Mouse (Mus musculus): ENCODE measurements around the gene Crat. TPM values are rescaled to one million over a fixed set of nuclear protein-coding genes. Genes with fewer than 3 reads are reported as not detected.

Gene Crat
- 10 to 100 TPM; 50.9 to 51.6 TPM for total RNA-seq (2021)
- long read RNA-seq, experiment 1, transcript Crat-201 (14 exons, 3,833 nt), result major isoform, 43 of 63 reads
- long read RNA-seq, experiment 1, partial matches to known transcripts, result 5 of 63 reads
- long read RNA-seq, experiment 1, other reads (novel, unspliced or antisense), result 15 of 63 reads
- long read RNA-seq, experiment 2, transcript Crat-201 (14 exons, 3,833 nt), result major isoform, 46 of 70 reads
- long read RNA-seq, experiment 2, partial matches to known transcripts, result 7 of 70 reads
- long read RNA-seq, experiment 2, other reads (novel, unspliced or antisense), result 17 of 70 reads

DNA sequence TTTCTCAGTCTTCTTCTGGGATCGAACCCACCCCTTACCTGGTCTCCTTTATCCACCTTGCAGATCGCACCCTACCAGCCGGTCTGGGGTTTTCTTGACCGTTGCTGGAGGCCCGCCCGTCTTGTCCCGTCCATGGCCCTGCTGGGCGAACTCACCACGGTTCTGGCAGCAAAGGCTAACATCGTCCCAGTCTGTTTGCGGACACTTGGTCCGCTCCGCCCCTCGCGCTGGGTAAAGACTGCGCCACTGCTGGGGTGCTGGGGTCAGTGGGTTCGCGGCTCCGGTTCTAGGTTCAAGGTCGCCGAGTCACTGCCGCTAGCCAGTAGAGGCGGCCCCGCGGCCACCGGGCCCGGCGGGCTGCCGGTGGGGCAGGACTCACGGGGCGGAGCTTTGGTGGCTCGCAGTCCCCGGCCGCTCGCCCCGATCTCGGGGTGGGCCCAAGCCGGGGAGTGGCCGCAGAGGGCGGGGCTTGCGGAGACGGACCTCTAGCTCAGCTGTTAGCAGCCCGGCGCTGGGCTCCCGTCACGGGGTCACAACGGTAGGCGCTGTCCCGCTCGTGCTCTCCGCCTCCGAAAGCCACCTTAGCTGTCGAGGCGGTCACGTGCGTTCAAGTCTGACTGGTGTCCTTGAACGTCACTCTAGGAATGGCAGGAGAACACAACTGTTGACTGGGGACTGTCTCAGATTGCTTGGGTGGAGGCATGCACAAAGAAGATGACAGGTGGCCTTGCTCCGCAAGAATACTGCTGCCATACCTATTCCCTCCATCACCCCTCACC lies at the start of gene Crat:
Gene Crat (minus strand): TSS at position 657 of the 779 bp plus-strand sequence.
- peak; percentile 86 to 92 for DNase-seq (ENCODE audit: low spot score in 2 of 2)
- Histone ChIP-seq H3K4me3 (peak within 1 kb of the TSS; percentile 93), H3K27ac (peak within 1 kb of the TSS; percentile 98)
- TF ChIP-seq CTCF (conservative IDR thresholded peaks at IDR 0.05), result no peak; the same call in 1 of the 2 replicates

DNA sequence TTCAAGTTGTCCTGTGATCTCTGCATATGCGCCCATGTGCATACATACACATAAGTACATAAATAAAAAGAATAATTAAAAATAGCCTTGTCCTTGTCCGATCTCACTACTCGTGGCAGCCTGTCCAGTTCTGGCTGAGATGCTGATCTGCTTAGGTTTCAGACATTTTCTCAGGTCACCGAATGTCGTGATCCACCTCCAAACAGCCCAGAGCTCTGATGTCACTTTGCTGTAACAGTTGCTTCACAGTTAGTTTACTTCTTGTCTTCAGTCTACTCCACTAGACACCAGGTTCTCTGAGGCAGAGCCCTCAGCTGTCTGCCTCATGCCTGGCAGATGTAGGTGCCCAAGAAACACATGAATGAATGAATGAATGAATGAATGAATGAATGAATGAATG lies 48.8 kb upstream of the Crat start:
- DNase-seq (ENCODE audit: low spot score in 2 of 2), result no peak
- H3K27ac ChIP-seq, result peak overlapping the region; percentile 61; the same call in 1 of the 2 replicates
- peak overlapping the region; percentile 48 for H3K4me3 ChIP-seq
- TF ChIP-seq CTCF (conservative IDR thresholded peaks at IDR 0.05), result no peak

DNA sequence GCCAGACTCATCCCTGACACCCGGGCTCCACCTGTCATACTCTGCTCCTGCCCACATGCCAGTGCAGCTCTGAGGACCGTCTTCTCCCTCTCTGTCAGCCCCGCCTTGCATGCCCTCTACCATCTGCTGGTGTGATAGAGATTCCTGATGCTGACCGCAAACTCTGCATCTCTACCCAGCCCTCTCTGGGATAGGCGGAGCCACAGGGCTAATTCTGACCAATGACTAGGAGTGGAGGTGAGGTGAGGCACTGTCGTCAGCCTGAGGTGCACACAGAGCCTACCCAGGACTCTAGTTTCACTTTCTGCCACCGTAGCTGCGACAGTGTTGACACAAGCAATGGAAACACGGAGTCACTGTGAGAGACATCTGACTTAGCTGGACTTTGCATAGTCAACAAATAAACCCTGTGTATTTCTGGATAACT lies 48.3 kb upstream of the Crat start:
- Histone ChIP-seq H3K4me3 (peak overlapping the region; percentile 48), H3K27ac (peak overlapping the region; percentile 61)
- DNase-seq (ENCODE audit: low spot score in 2 of 2), result no peak
- no peak for TF ChIP-seq CTCF (conservative IDR thresholded peaks at IDR 0.05)

DNA sequence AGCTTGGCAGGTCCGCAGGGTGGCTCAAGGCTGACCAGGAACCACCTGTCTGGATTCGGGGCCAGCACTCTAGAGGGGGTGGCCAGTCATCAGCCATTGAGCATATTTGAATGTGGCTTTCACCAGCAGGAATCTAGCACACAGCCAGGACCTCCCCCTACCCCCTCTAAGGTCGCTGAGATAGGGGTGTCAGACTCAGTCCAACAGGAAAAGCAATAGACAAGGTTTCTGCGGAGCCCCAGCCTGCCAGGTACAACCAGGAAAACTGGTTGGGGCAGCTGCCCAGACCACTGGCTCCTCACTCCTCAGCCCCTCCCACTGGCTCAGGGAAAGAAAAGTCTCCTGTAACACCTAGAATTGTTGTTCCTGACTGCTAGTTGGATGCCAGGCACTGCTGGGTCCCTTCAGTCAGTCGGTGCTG lies 47.7 kb upstream of the Crat start:
- no peak for TF ChIP-seq CTCF (conservative IDR thresholded peaks at IDR 0.05)
- DNase-seq (ENCODE audit: low spot score in 2 of 2), result no peak
- peak overlapping the region; percentile 48; the same call in 1 of the 2 replicates for H3K4me3 ChIP-seq
- H3K27ac ChIP-seq, result peak overlapping the region; percentile 61

DNA sequence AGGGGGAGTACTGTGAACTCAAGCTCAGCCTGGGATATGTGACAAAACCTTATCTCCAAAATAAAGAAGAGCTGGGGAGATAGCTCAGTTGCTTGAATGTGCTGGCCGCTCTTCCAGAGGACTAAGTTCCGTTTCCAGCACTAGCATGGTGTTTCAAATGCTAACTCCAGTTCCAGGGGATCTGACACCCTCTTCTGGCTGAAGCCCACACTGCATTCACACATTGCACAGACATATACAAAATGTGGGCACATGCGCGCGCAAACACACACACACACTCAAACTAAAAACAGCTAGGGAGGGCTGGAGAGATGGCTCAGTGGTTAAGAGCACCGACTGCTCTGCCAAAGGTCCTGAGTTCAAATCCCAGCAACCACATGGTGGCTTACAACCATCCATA lies 43.6 kb upstream of the Crat start:
- Histone ChIP-seq H3K27ac (no peak overlapping the region), H3K4me3 (no peak overlapping the region)
- peak; percentile 52 for TF ChIP-seq CTCF (conservative IDR thresholded peaks at IDR 0.05)
- DNase-seq (ENCODE audit: low spot score in 2 of 2), result no peak

DNA sequence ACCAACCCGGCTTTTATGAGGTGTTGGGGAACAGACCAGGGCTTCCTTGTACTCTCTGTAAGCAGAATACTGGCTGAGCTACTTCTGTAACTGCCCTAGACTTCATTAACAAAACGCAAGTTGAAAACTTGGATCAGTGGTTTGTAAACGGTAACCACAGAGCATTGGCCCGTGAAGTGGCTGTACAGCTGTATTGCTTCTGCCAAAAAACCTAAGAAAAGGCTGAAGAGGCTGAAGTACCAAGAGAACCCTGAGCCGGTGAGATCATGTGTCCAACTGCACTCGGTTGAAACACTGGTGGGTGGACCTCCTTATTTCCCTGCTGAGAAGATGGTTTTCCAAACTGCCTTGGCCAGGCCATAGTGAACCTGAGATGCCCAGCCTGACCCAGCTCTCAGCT lies 42.7 kb upstream of the Crat start:
- TF ChIP-seq CTCF (conservative IDR thresholded peaks at IDR 0.05), result no peak

DNA sequence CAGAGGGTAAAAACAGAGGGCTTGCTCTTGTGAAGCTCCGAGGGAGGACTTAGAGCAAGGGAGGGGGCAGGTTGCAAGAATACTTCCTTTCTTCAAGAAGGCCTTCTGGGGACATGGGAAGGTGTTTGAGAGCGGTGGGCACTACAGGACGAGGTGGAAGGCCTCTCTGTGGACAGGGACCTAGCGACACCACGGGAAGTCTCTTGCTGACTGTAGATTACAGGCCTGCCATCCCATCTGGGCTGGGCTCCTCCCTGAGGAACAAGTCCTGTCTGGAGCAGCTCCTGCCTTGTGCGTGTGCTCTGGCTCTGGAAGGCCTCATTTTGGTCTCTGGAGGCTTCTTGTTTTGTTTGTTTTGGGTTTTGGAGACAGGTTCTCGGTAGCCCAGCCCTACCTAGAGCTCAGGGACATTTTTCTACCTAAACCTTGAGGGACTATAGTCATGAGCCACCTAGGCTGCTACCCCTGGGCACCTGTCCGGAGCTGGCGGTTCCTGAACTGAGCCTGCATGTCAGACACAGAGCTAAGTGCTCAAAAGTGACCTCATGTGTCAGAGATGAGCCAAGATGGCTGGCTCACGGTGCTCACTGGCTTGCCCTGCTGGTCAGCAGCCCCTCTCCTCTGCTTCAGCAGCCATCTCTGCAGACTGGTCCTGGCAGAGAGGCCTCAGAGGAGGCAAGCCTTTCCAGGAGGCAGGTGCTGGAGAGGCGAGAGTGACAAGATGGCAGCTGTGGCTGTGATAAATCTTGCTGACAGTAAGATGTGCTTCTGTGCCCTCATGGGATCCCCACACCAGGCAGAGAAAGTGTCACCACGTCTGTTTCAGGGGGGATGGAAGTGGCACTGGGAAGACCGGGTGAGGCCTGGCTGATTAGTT lies 40.7 kb upstream of the Crat start:
- H3K4me3 ChIP-seq, result no peak overlapping the region
- TF ChIP-seq CTCF (conservative IDR thresholded peaks at IDR 0.05), result no peak
- H3K27ac ChIP-seq, result no peak overlapping the region
- no peak for DNase-seq (ENCODE audit: low spot score in 2 of 2)

More for the DNA sequence above, 42.7 kb upstream of the Crat start:
- Histone ChIP-seq H3K4me3 (no peak overlapping the region), H3K27ac (no peak overlapping the region)
- no peak for DNase-seq (ENCODE audit: low spot score in 2 of 2)

DNA sequence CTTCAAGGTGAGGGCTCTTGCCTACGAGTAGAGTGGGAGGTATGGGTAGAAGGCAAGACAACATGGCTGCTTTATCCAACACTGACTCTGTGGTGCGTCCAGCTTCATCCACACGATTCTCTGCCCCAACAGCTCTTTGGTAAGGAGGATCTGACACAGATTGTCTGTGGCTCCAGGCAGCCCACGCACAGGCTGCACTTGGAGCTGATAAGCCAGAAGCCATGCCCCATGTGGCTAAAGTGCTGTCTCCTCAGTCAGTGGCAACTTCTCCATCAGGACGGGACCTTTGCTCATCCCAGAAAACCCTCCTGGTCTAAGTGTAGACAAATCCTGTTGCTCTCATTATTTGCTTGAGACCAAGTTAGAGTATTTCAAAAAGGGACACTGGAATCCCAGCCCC lies 39.0 kb upstream of the Crat start:
- no peak for DNase-seq (ENCODE audit: low spot score in 2 of 2)
- H3K4me3 ChIP-seq, result no peak overlapping the region
- H3K27ac ChIP-seq, result no peak overlapping the region
- TF ChIP-seq CTCF (conservative IDR thresholded peaks at IDR 0.05), result no peak

DNA sequence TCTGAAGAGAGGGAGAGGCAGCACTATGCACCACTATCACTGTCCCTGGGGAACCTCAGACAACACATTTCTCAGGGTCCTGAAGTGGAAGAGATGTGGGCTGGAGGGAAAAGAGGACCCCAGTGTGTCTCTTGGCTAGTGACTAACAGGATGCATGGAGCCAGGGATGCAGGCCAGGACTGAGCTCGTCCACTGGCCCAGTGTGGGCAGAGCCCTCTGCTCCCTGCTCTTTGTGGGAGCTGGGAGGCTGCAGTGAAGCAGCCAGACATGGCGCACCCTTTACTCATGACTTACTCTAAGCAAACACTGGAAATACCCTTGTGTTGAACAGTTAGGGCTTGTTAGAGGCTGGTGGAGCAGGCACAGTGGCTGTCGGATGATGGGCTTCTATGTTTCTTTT lies 38.0 kb upstream of the Crat start:
- DNase-seq (ENCODE audit: low spot score in 2 of 2), result no peak

DNA sequence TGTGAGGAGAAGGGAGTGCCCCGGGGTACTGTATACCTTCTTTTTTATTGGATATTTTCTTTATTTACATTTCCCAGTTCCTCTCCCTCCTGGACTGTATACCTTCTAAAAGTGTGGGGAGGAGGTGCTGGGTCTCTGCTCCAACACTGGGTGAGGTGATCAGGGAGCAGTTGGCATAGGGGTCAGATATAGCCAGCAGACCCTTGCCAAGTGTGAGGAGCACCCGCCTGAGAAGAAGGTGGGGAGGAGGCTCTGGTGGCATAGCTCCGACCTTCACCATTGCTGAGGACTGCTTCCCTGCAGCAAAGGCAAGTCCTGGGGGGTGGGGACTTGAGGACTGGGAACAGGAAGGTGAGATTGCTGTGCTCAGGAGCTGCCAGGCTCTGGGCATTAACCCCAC lies 35.9 kb upstream of the Crat start:
- H3K27ac ChIP-seq, result no peak overlapping the region
- DNase-seq (ENCODE audit: low spot score in 2 of 2), result no peak
- H3K4me3 ChIP-seq, result no peak overlapping the region
- TF ChIP-seq CTCF (conservative IDR thresholded peaks at IDR 0.05), result no peak

More for the DNA sequence above, 38.0 kb upstream of the Crat start:
- Histone ChIP-seq H3K27ac (peak overlapping the region; percentile 2; the same call in 1 of the 2 replicates), H3K4me3 (no peak overlapping the region)
- TF ChIP-seq CTCF (conservative IDR thresholded peaks at IDR 0.05), result no peak

DNA sequence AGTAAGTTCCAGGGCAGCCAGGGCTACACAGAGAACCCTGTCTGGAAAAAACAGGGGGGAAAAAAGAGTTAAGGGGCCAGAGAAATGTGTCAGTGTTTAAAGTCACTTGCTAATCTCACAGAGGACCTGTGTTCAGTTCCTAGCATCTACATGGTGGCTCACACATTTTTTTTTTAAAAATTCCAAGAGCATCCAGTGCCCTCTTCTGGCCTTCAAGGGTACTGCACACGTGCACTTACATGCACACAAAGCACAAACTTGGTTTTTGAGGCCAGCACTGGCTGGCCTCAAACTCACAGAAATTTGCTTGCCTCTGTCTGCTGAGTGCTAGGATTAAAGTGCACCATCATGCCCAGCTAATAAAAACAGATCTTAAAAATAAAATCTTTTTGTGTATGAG lies 34.9 kb upstream of the Crat start:
- no peak for DNase-seq (ENCODE audit: low spot score in 2 of 2)
- Histone ChIP-seq H3K27ac (no peak overlapping the region), H3K4me3 (no peak overlapping the region)
- TF ChIP-seq CTCF (conservative IDR thresholded peaks at IDR 0.05), result peak; percentile 75

DNA sequence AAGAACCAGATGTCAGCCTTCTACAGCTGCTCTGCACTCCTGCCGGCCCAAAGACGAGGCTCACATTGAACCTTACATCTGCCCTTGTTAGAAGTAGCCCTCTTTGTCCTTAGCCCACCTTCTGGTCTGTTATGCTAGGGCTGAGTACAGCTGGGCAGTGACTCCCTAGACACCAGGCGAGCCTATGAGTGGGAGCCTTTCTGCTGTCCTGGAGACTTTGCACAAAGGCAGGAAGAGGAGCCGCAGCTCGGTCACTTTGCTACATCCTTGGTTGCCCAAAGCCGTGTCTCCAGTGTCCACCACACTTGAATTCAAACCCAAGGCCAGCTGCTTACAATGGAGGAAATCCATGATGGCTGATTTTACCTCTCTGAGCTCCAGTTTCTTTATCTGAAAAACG lies 32.8 kb upstream of the Crat start:
- no peak for DNase-seq (ENCODE audit: low spot score in 2 of 2)
- no peak overlapping the region for H3K4me3 ChIP-seq
- TF ChIP-seq CTCF (conservative IDR thresholded peaks at IDR 0.05), result no peak
- peak overlapping the region; percentile 80; the same call in 1 of the 2 replicates for H3K27ac ChIP-seq
